Mouse (Mus musculus): ENCODE data around the gene Bcl2l13. TPM values are rescaled to one million over a fixed set of nuclear protein-coding genes. Genes with fewer than 3 reads are reported as not detected.
"Not testable (repeated sequence)": the region's sequence is repeated elsewhere in the genome, so short reads cannot be mapped to it uniquely, and the experiment has no call there.

Gene Bcl2l13
- polyA plus RNA-seq, 1 experiment from 2014 or later = 42.2 TPM

GRCm38 (mm10) chr6:120834766-120835321, 1.2 kb upstream of the Bcl2l13 start:
- no peak overlapping the region for H3K27ac ChIP-seq
- peaks cover 6% of the 10 kb centered on the region for H3K4me1 ChIP-seq
- WGBS = 92% methylated on average over 4 of the region's 4 CpGs
- H3K4me2 ChIP-seq (replicated peaks) = no peak overlapping the region
- no peak overlapping the region for H3K4me3 ChIP-seq
- no peaks in the 10 kb centered on the region for H3K27me3 ChIP-seq (replicated peaks)
- no peaks in the 10 kb centered on the region for H3K9me3 ChIP-seq
- 0 out of 2 replicates have a peak, but pooled peaks cover 3% of the 10 kb centered on the region for H3K36me3 ChIP-seq
- no peak overlapping the region for H3K9ac ChIP-seq
- ATAC-seq (ENCODE audit: low FRiP score, low read depth) = no peak

GRCm38 (mm10) chr6:120836389-120837151, 558 bp downstream of the Bcl2l13 start:
- ATAC-seq (ENCODE audit: low FRiP score, low read depth) = peak; percentile 87
- 4% methylated on average over 37 of the region's 37 CpGs for WGBS

GRCm38 (mm10) chr6:120837152-120837530, 1.1 kb downstream of the Bcl2l13 start:
- no peaks in the 10 kb centered on the region for H3K27me3 ChIP-seq (replicated peaks)
- H3K9me3 ChIP-seq = no peaks in the 10 kb centered on the region
- ATAC-seq (ENCODE audit: low FRiP score, low read depth) = no peak
- H3K27ac ChIP-seq = no peak overlapping the region
- H3K9ac ChIP-seq = no peak overlapping the region; the same call in 1 of the 2 replicates
- peak overlapping the region; percentile 66 for H3K4me2 ChIP-seq (replicated peaks)
- peak overlapping the region; percentile 89 for H3K4me3 ChIP-seq
- H3K4me1 ChIP-seq = peaks cover 6% of the 10 kb centered on the region
- H3K36me3 ChIP-seq = 0 out of 2 replicates have a peak, but pooled peaks cover 3% of the 10 kb centered on the region
- WGBS = 79% methylated on average over 1 of the region's 1 CpGs

More at GRCm38 (mm10) chr6:120836389-120837151, 558 bp downstream of the Bcl2l13 start:
- Histone ChIP-seq H3K9ac (peak overlapping the region; percentile 93), H3K4me2 (replicated peaks) (peak overlapping the region; percentile 66), H3K27ac (peak overlapping the region; percentile 96), H3K36me3 (0 out of 2 replicates have a peak, but pooled peaks cover 3% of the 10 kb centered on the region), H3K9me3 (no peaks in the 10 kb centered on the region), H3K4me3 (peak overlapping the region; percentile 89), H3K4me1 (peaks cover 6% of the 10 kb centered on the region), H3K27me3 (replicated peaks) (no peaks in the 10 kb centered on the region)

- Histone ChIP-seq H3K4me3 (no peak overlapping the region), H3K36me3 (0 out of 2 replicates have a peak, but pooled peaks cover 3% of the 10 kb centered on the region), H3K9ac (no peak overlapping the region), H3K27ac (no peak overlapping the region), H3K27me3 (replicated peaks) (no peaks in the 10 kb centered on the region), H3K4me2 (replicated peaks) (no peak overlapping the region), H3K4me1 (peaks cover 6% of the 10 kb centered on the region), H3K9me3 (no peaks in the 10 kb centered on the region)
- no peak for ATAC-seq (ENCODE audit: low FRiP score, low read depth)
- 97% methylated on average over 7 of the region's 7 CpGs for WGBS
These were observed 4.2 kb downstream of the Bcl2l13 start for GRCm38 (mm10) chr6:120840258-120840657.

- 97% methylated on average over 5 of the region's 5 CpGs for WGBS
- H3K4me1 ChIP-seq = peaks cover 5% of the 10 kb centered on the region
These were observed 5.7 kb downstream of the Bcl2l13 start for GRCm38 (mm10) chr6:120841754-120842153.

GRCm38 (mm10) chr6:120850720-120851119, 14.7 kb downstream of the Bcl2l13 start:
- H3K4me1 ChIP-seq; ATAC-seq (ENCODE audit: low FRiP score, low read depth); H3K27ac ChIP-seq; H3K27me3 ChIP-seq (replicated peaks); H3K4me3 ChIP-seq; H3K4me2 ChIP-seq (replicated peaks); H3K9ac ChIP-seq; H3K9me3 ChIP-seq: not testable (repeated sequence)
- H3K36me3 ChIP-seq = peaks cover 43% of the 10 kb centered on the region

More at GRCm38 (mm10) chr6:120841754-120842153, 5.7 kb downstream of the Bcl2l13 start:
- Histone ChIP-seq H3K27me3 (replicated peaks) (no peaks in the 10 kb centered on the region), H3K9me3 (no peaks in the 10 kb centered on the region), H3K27ac (no peak overlapping the region), H3K4me2 (replicated peaks) (no peak overlapping the region), H3K9ac (no peak overlapping the region), H3K36me3 (0 out of 2 replicates have a peak, but pooled peaks cover 3% of the 10 kb centered on the region), H3K4me3 (no peak overlapping the region)
- no peak for ATAC-seq (ENCODE audit: low FRiP score, low read depth)

GRCm38 (mm10) chr6:120854413-120854812, 18.4 kb downstream of the Bcl2l13 start:
- Histone ChIP-seq H3K4me3 (no peak overlapping the region), H3K27me3 (replicated peaks) (no peaks in the 10 kb centered on the region), H3K36me3 (peaks cover 31% of the 10 kb centered on the region), H3K4me1 (peaks cover 7% of the 10 kb centered on the region; the same call in 1 of the 2 replicates), H3K9ac (no peak overlapping the region), H3K9me3 (no peaks in the 10 kb centered on the region), H3K4me2 (replicated peaks) (no peak overlapping the region), H3K27ac (no peak overlapping the region)
- no peak for ATAC-seq (ENCODE audit: low FRiP score, low read depth)
- WGBS = 90% methylated on average over 10 of the region's 10 CpGs

GRCm38 (mm10) chr6:120858217-120858711, 22.3 kb downstream of the Bcl2l13 start:
- H3K4me2 ChIP-seq (replicated peaks) = no peak overlapping the region
- no peak overlapping the region for H3K9ac ChIP-seq
- no peaks in the 10 kb centered on the region for H3K27me3 ChIP-seq (replicated peaks)
- 37% methylated on average over 8 of the region's 8 CpGs for WGBS
- H3K36me3 ChIP-seq = peaks cover 20% of the 10 kb centered on the region
- no peak overlapping the region for H3K27ac ChIP-seq
- ATAC-seq (ENCODE audit: low FRiP score, low read depth) = no peak
- H3K9me3 ChIP-seq = no peaks in the 10 kb centered on the region
- peaks cover 7% of the 10 kb centered on the region; the same call in 1 of the 2 replicates for H3K4me1 ChIP-seq
- no peak overlapping the region for H3K4me3 ChIP-seq

GRCm38 (mm10) chr6:120860079-120860478, 24.1 kb downstream of the Bcl2l13 start:
- WGBS = 95% methylated on average over 3 of the region's 3 CpGs
- Histone ChIP-seq H3K4me2 (replicated peaks) (no peak overlapping the region), H3K36me3 (peaks cover 15% of the 10 kb centered on the region), H3K4me1 (peaks cover 7% of the 10 kb centered on the region; the same call in 1 of the 2 replicates), H3K4me3 (no peak overlapping the region), H3K27ac (no peak overlapping the region), H3K27me3 (replicated peaks) (no peaks in the 10 kb centered on the region), H3K9me3 (no peaks in the 10 kb centered on the region), H3K9ac (no peak overlapping the region)
- ATAC-seq (ENCODE audit: low FRiP score, low read depth) = no peak

- no peak overlapping the region for H3K9ac ChIP-seq
These were observed 30.2 kb downstream of the Bcl2l13 start for GRCm38 (mm10) chr6:120866051-120866814.

GRCm38 (mm10) chr6:120868824-120869223, 32.8 kb downstream of the Bcl2l13 start:
- 82% methylated on average over 1 of the region's 1 CpGs for WGBS
- no peak overlapping the region for H3K4me2 ChIP-seq (replicated peaks)
- no peaks in the 10 kb centered on the region for H3K27me3 ChIP-seq (replicated peaks)
- no peak overlapping the region for H3K9ac ChIP-seq
- peaks cover 17% of the 10 kb centered on the region for H3K36me3 ChIP-seq
- ATAC-seq (ENCODE audit: low FRiP score, low read depth) = no peak
- no peak overlapping the region for H3K27ac ChIP-seq
- no peaks in the 10 kb centered on the region for H3K4me1 ChIP-seq
- no peak overlapping the region for H3K4me3 ChIP-seq
- no peaks in the 10 kb centered on the region for H3K9me3 ChIP-seq

More at GRCm38 (mm10) chr6:120866051-120866814, 30.2 kb downstream of the Bcl2l13 start:
- no peak overlapping the region for H3K27ac ChIP-seq
- H3K36me3 ChIP-seq = peaks cover 23% of the 10 kb centered on the region
- no peaks in the 10 kb centered on the region for H3K27me3 ChIP-seq (replicated peaks)
- H3K4me1 ChIP-seq = no peaks in the 10 kb centered on the region
- no peak for ATAC-seq (ENCODE audit: low FRiP score, low read depth)
- H3K4me2 ChIP-seq (replicated peaks) = no peak overlapping the region
- H3K4me3 ChIP-seq = no peak overlapping the region
- WGBS = 94% methylated on average over 9 of the region's 9 CpGs
- no peaks in the 10 kb centered on the region for H3K9me3 ChIP-seq

GRCm38 (mm10) chr6:120871286-120871685, 35.3 kb downstream of the Bcl2l13 start:
- WGBS = 88% methylated on average over 2 of the region's 2 CpGs
- no peak overlapping the region for H3K27ac ChIP-seq
- no peaks in the 10 kb centered on the region for H3K9me3 ChIP-seq
- H3K4me2 ChIP-seq (replicated peaks) = no peak overlapping the region
- no peak for ATAC-seq (ENCODE audit: low FRiP score, low read depth)
- no peak overlapping the region for H3K4me3 ChIP-seq
- H3K9ac ChIP-seq = no peak overlapping the region
- H3K36me3 ChIP-seq = peaks cover 8% of the 10 kb centered on the region; the same call in 1 of the 2 replicates
- H3K27me3 ChIP-seq (replicated peaks) = no peaks in the 10 kb centered on the region
- no peaks in the 10 kb centered on the region for H3K4me1 ChIP-seq

All from neural tube, embryonic 12.5 days (tissue).